Mouse (Mus musculus): Measurements from ENCODE around the gene Alg11. TPM values are rescaled to one million over a fixed set of nuclear protein-coding genes. Genes with fewer than 3 reads are reported as not detected.

Alg11 gene
- total RNA-seq (2021): 10 to 100 TPM; 11.0 to 14.1 TPM

- intact Hi-C loops (cut with DNase I): loop anchor here (1.0 to 10.0 kb wide), 2 partner anchors 106 to 334 kb away; partner anchors contain the start of genes Nek3 and Slc25a15
- peak; percentile 97 for DNase-seq
Observed at GRCm38 (mm10) chr8:22060446-22060889, at the start of gene Alg11. Gene Alg11 (plus strand): TSS chr8:22060721.

- intact Hi-C loops (cut with DNase I): no loop called here
- no peak for DNase-seq
Observed at GRCm38 (mm10) chr8:22013034-22013707, 47.4 kb upstream of the Alg11 start.

GRCm38 (mm10) chr8:22017731-22018130 is 42.8 kb upstream of the Alg11 start:
- intact Hi-C loops (cut with DNase I): no loop called here
- no peak for DNase-seq

GRCm38 (mm10) chr8:22019498-22019897 is 41.0 kb upstream of the Alg11 start:
- intact Hi-C loops (cut with DNase I): no loop called here
- no peak for DNase-seq

GRCm38 (mm10) chr8:22022244-22022643 is 38.3 kb upstream of the Alg11 start:
- no peak for DNase-seq
- intact Hi-C loops (cut with DNase I): no loop called here

GRCm38 (mm10) chr8:22025241-22025640 is 35.3 kb upstream of the Alg11 start:
- intact Hi-C loops (cut with DNase I): no loop called here
- DNase-seq: no peak

- intact Hi-C loops (cut with DNase I): no loop called here
Observed at GRCm38 (mm10) chr8:22028973-22029372, 31.5 kb upstream of the Alg11 start.

GRCm38 (mm10) chr8:22030990-22031389 is 29.5 kb upstream of the Alg11 start:
- intact Hi-C loops (cut with DNase I): no loop called here
- no peak for DNase-seq

More at GRCm38 (mm10) chr8:22028973-22029372, 31.5 kb upstream of the Alg11 start:
- no peak for DNase-seq

GRCm38 (mm10) chr8:22036137-22036536 is 24.4 kb upstream of the Alg11 start:
- intact Hi-C loops (cut with DNase I): no loop called here
- no peak for DNase-seq

- intact Hi-C loops (cut with DNase I): no loop called here
- no peak for DNase-seq
Observed at GRCm38 (mm10) chr8:22037022-22037421, 23.5 kb upstream of the Alg11 start.

- intact Hi-C loops (cut with DNase I): no loop called here
- DNase-seq: no peak
Observed at GRCm38 (mm10) chr8:22039468-22040152, 20.9 kb upstream of the Alg11 start.

- intact Hi-C loops (cut with DNase I): no loop called here
- DNase-seq: no peak
Observed at GRCm38 (mm10) chr8:22040153-22040509, 20.4 kb upstream of the Alg11 start.

- intact Hi-C loops (cut with DNase I): no loop called here
- DNase-seq: no peak
Observed at GRCm38 (mm10) chr8:22042515-22042914, 18.0 kb upstream of the Alg11 start.

GRCm38 (mm10) chr8:22043706-22044105 is 16.8 kb upstream of the Alg11 start:
- intact Hi-C loops (cut with DNase I): no loop called here
- DNase-seq: no peak

GRCm38 (mm10) chr8:22047699-22048464 is 12.6 kb upstream of the Alg11 start:
- intact Hi-C loops (cut with DNase I): loop anchor here (5.0 kb wide), 1 partner anchor 56 kb away; no protein-coding TSS in a partner anchor
- DNase-seq: peak; percentile 40 to 69

GRCm38 (mm10) chr8:22054674-22055491 is 5.6 kb upstream of the Alg11 start:
- no peak for DNase-seq
- intact Hi-C loops (cut with DNase I): no loop called here

- intact Hi-C loops (cut with DNase I): no loop called here
- no peak for DNase-seq
Observed at GRCm38 (mm10) chr8:22055492-22055877, 5.0 kb upstream of the Alg11 start.

- intact Hi-C loops (cut with DNase I): no loop called here
- DNase-seq: no peak
Observed at GRCm38 (mm10) chr8:22056850-22057249, 3.7 kb upstream of the Alg11 start.

GRCm38 (mm10) chr8:22058368-22058767 is 2.2 kb upstream of the Alg11 start:
- no peak for DNase-seq
- intact Hi-C loops (cut with DNase I): no loop called here

GRCm38 (mm10) chr8:22059153-22059738 is 1.3 kb upstream of the Alg11 start:
- intact Hi-C loops (cut with DNase I): no loop called here

More at GRCm38 (mm10) chr8:22059153-22059738, 1.3 kb upstream of the Alg11 start:
- DNase-seq: no peak
